Mouse (Mus musculus) kidney, adult 8-10 months (tissue): ENCODE measurements around the gene Cacng8.

Experiments
- DNase-seq, 2 experiments: peaks; one replicate each; pipeline ENCODE4 v3.0.0; 2022

Cacng8 gene

DNA sequence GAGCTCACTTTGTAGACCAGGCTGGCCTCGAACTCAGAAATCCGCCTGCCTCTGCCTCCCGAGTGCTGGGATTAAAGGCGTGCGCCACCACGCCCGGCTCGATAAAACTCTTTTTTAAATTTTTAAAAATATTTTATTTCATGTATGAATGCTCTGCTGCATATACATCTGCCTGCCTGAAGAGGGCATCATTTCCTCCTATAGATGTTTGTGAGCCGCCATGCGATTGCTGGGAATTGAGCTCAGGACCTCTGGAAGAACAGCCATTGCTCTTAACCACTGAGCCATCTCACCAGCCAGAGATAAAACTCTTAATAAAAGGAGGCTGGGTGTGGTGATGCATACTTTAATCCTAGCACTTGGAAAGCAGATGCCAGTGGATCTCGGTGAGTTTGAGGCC, 49.5 kb downstream of the Cacng8 start:
- DNase-seq = no peak

GRCm38 (mm10) chr7:3440526-3440925, 50.0 kb downstream of the Cacng8 start:
- no peak for DNase-seq

- DNase-seq = no peak
Measured at GRCm38 (mm10) chr7:3442476-3443062, 52.1 kb downstream of the Cacng8 start.

- DNase-seq = no peak
Measured at GRCm38 (mm10) chr7:3444678-3445077, 54.2 kb downstream of the Cacng8 start.

GRCm38 (mm10) chr7:3446584-3446983, 56.1 kb downstream of the Cacng8 start:
- peak in 1 of 2 experiments; percentile 3 for DNase-seq

- no peak for DNase-seq
Measured at GRCm38 (mm10) chr7:3447026-3447425, 56.5 kb downstream of the Cacng8 start.

DNA sequence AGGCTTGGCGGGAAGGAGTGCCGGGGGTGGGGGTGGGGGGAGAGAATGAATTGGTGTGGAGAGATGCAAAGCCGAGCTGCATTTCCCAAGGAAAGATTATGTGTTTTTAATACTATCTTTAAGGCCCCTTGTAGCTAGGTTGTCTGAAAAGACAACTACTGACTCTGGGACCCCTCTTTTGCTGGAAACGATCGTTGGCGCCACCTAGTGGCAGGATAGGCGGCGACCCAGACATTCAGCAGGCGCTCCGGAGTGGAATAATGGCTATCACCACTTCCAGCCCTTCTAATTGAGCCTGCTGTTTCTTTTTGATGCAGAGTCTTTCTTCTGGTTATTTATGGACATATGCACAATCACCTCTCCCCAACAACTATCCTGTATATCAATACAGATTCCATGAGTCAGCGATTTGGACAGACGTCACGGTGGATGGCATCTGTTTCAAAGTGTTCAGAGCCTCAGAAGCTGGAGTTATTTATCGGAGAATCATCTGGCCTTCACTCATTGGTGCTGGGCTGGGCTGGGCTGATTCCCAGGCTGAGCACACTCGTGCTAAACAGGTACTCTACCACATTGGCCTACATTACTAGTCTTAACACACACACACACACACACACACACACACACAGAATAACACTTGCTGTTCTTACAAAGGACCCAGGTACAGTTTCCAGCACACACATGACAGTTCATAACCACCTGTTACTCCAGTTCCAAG, 58.4 kb downstream of the Cacng8 start:
- peak; percentile 29 to 64 for DNase-seq

DNA sequence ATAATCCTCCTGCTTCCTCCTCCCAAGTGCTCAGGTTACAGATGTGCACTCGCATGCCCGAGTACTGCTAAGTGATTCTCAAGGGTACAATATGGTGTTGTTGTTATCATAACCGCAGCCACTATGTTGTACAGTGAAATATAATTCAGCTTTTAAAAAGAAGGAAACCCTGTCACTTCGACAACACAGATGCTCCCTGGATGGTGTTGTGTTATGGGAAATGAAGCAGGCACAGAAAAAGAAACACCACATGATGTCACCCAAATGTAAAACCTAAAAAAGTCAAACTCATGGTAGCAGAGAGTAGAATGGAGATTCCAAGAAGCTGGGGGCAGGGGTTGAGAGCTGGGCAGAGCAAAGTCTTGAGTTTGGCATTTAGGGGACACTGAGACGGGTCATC, 60.2 kb downstream of the Cacng8 start:
- DNase-seq = no peak

DNA sequence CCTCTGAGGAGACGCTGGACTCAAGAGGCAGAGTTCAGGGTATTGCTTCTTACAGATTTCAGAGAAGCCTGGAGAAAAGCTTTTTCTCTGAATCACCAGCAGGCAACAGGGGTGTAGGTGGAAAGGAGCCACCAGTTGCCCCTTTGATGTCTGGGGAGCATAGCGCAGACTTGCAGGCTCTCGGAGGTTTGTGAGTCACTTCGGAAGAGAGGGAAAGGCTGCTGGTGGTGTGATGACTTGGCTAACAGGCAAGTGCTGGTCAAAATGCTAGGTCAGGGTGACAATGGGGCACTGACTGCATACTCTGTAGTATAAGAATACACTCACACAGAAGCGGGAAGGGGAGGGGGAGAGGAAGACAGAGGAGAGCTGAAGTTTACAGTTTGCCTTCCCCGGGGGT, 60.7 kb downstream of the Cacng8 start:
- DNase-seq = no peak

- DNase-seq = no peak
Measured at GRCm38 (mm10) chr7:3452821-3453485, 62.5 kb downstream of the Cacng8 start.

GRCm38 (mm10) chr7:3453486-3454183, 63.2 kb downstream of the Cacng8 start:
- DNase-seq = no peak

- DNase-seq = no peak
Measured at GRCm38 (mm10) chr7:3457111-3457840, 66.8 kb downstream of the Cacng8 start.

GRCm38 (mm10) chr7:3457841-3458217, 67.3 kb downstream of the Cacng8 start:
- DNase-seq = no peak

DNA sequence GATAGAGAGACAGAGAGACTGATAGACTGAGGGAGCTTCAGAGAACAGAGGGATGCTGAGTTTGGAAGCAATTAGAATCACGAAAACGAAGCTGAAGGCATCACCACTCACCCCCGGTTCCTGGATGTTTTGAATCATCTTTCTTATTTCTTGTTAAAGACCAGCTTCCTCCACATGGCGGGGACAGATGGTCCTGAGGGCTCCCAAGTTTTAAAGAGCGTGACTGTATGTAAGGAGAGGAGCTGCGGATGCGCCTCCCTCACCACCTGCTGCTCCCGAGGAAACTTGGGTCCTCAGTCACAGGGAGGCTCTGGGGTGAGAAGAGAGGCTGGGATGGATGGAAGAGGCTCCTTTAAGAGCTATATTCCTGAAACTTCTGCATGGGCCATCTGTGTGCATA, 69.8 kb downstream of the Cacng8 start:
- no peak for DNase-seq

- no peak for DNase-seq
Measured at GRCm38 (mm10) chr7:3463306-3463705, 72.8 kb downstream of the Cacng8 start.
